Mouse (Mus musculus) embryonic facial prominence, embryonic 14.5 days (tissue): ENCODE measurements around the gene Lrig3. TPM values are rescaled to one million over a fixed set of nuclear protein-coding genes. Genes with fewer than 3 reads are reported as not detected.

Experiments used
- ATAC-seq: fragments of 200-750 bp; cut with Nextera tagmentation; 2 replicates; pipeline ENCODE4 v1.8.0; 2017; ENCODE audit warnings: low read depth, moderate number of reproducible peaks, moderate TSS enrichment
- DNase-seq: peaks from one replicate; pipeline ENCODE4 v3.0.0-alpha.2; 2015; ENCODE audit warnings: low spot score
- H3K27ac ChIP-seq: fragments of 300-500 bp; sonication (generic); replicated peaks from 2 replicates; pipeline ENCODE4 v1.5.1; 2014; ENCODE audit warnings: low read depth, mild to moderate bottlenecking, low read length, moderate library complexity
- H3K27me3 ChIP-seq: fragments of 300-500 bp; sonication (generic); replicated peaks from 2 replicates; pipeline ENCODE4 v1.6.1; 2014; ENCODE audit warnings: low read length; ENCODE audit not compliant: control insufficient read depth, insufficient read depth
- H3K36me3 ChIP-seq: fragments of 300-500 bp; sonication (generic); 2 replicates; pipeline ENCODE4 v1.6.1; 2014; ENCODE audit warnings: low read length, mixed read lengths; ENCODE audit not compliant: control insufficient read depth, insufficient read depth
- H3K4me1 ChIP-seq: fragments of 300-500 bp; sonication (generic); 2 replicates; pipeline ENCODE4 v1.6.1; 2014; ENCODE audit warnings: antibody characterized with exemption, low read length; ENCODE audit not compliant: control insufficient read depth, insufficient read depth
- H3K4me2 ChIP-seq: fragments of 300-500 bp; sonication (generic); 2 replicates; pipeline ENCODE4 v1.6.1; 2014; ENCODE audit warnings: low read depth, mild to moderate bottlenecking, low read length, moderate library complexity, mixed read lengths
- H3K4me3 ChIP-seq: fragments of 300-500 bp; sonication (generic); 2 replicates; pipeline ENCODE4 v1.5.1; 2014; ENCODE audit warnings: low read depth, mild to moderate bottlenecking, low read length
- H3K9ac ChIP-seq: fragments of 300-500 bp; sonication (generic); 2 replicates; pipeline ENCODE4 v1.6.1; 2014; ENCODE audit warnings: low read depth, mild to moderate bottlenecking, low read length, moderate library complexity, mixed read lengths
- H3K9me3 ChIP-seq: fragments of 300-500 bp; sonication (generic); 2 replicates; pipeline ENCODE4 v1.6.1; 2016; ENCODE audit warnings: low read length; ENCODE audit not compliant: control insufficient read depth
- WGBS: fragments of 180-500 bp; shearing (Covaris S2); extraction: QIAGEN DNeasy Blood & Tissue Kit; methylation state at CpG from one replicate; pipeline ENCODE4 v1.1.7; 2014; 5-methylcytosine and 5-hydroxymethylcytosine counted together
- polyA plus RNA-seq: library from polyadenylated mRNA; unstranded; fragments of >200 nt; fragmentation: Nextera tagmentation; extraction: Ambion mirVana; gene quantifications from 2 replicates; pipeline ENCODE4 v1.2.1, GENCODE M21; 2014

Lrig3 gene
- polyA plus RNA-seq, 1 experiment from 2014 or later, result 23.6 TPM

- Histone ChIP-seq H3K36me3 (peaks cover 90% of the 10 kb centered on the region), H3K27me3 (no peaks in the 10 kb centered on the region), H3K9me3 (no peaks in the 10 kb centered on the region), H3K27ac (peak overlapping the region; percentile 70), H3K4me3 (no peak overlapping the region), H3K4me2 (no peak overlapping the region), H3K9ac (no peak overlapping the region), H3K4me1 (peaks cover 11% of the 10 kb centered on the region; the same call in 1 of the 2 replicates)
- WGBS, result 48% methylated on average over 14 of the region's 14 CpGs
- ATAC-seq, result 0 out of 2 replicates have a peak, but pooled peaks have one; percentile 6
- peak; percentile 65 for DNase-seq
These were observed 36.2 kb downstream of the Lrig3 start for GRCm38 (mm10) chr10:126002081-126002755.

GRCm38 (mm10) chr10:126002818-126003506, 37.0 kb downstream of the Lrig3 start:
- no peak overlapping the region for H3K4me3 ChIP-seq
- H3K4me1 ChIP-seq, result peaks cover 11% of the 10 kb centered on the region; the same call in 1 of the 2 replicates
- peaks cover 89% of the 10 kb centered on the region for H3K36me3 ChIP-seq
- no peak overlapping the region for H3K9ac ChIP-seq
- DNase-seq, result peak; percentile 58
- peak overlapping the region; percentile 70 for H3K27ac ChIP-seq
- no peak for ATAC-seq
- WGBS, result 54% methylated on average over 18 of the region's 18 CpGs
- no peak overlapping the region; the same call in 1 of the 2 replicates for H3K4me2 ChIP-seq
- H3K27me3 ChIP-seq, result no peaks in the 10 kb centered on the region
- no peaks in the 10 kb centered on the region for H3K9me3 ChIP-seq

GRCm38 (mm10) chr10:126003857-126004256, 37.9 kb downstream of the Lrig3 start:
- H3K36me3 ChIP-seq, result peaks cover 92% of the 10 kb centered on the region
- H3K9ac ChIP-seq, result no peak overlapping the region
- no peak overlapping the region for H3K4me3 ChIP-seq
- peaks cover 11% of the 10 kb centered on the region; the same call in 1 of the 2 replicates for H3K4me1 ChIP-seq
- no peaks in the 10 kb centered on the region for H3K9me3 ChIP-seq
- DNase-seq (no peak), ATAC-seq (no peak)
- no peak overlapping the region for H3K4me2 ChIP-seq
- H3K27me3 ChIP-seq, result no peaks in the 10 kb centered on the region
- WGBS, result 97% methylated on average over 1 of the region's 1 CpGs
- no peak overlapping the region for H3K27ac ChIP-seq

- Histone ChIP-seq H3K4me1 (no peaks in the 10 kb centered on the region), H3K4me2 (no peak overlapping the region), H3K27me3 (no peaks in the 10 kb centered on the region), H3K9me3 (no peaks in the 10 kb centered on the region), H3K36me3 (peaks cover 95% of the 10 kb centered on the region), H3K9ac (no peak overlapping the region), H3K27ac (peak overlapping the region; percentile 39), H3K4me3 (no peak overlapping the region)
- 68% methylated on average over 11 of the region's 11 CpGs for WGBS
- DNase-seq (no peak), ATAC-seq (no peak)
These were observed 47.7 kb downstream of the Lrig3 start for GRCm38 (mm10) chr10:126013667-126014066.

- no peak for DNase-seq
- Histone ChIP-seq H3K4me3 (no peak overlapping the region), H3K9ac (no peak overlapping the region), H3K27ac (no peak overlapping the region), H3K36me3 (peaks cover 84% of the 10 kb centered on the region), H3K4me2 (no peak overlapping the region), H3K4me1 (no peaks in the 10 kb centered on the region), H3K27me3 (no peaks in the 10 kb centered on the region), H3K9me3 (no peaks in the 10 kb centered on the region)
- ATAC-seq, result no peak
- 93% methylated on average over 8 of the region's 8 CpGs for WGBS
These were observed 48.7 kb downstream of the Lrig3 start for GRCm38 (mm10) chr10:126014673-126015072.

GRCm38 (mm10) chr10:126015644-126016043, 49.7 kb downstream of the Lrig3 start:
- DNase-seq, result no peak
- no peak overlapping the region for H3K9ac ChIP-seq
- H3K4me3 ChIP-seq, result no peak overlapping the region
- no peaks in the 10 kb centered on the region for H3K4me1 ChIP-seq
- H3K27ac ChIP-seq, result no peak overlapping the region
- no peaks in the 10 kb centered on the region for H3K27me3 ChIP-seq
- 0 out of 2 replicates have a peak, but pooled peaks have one; percentile 17 for ATAC-seq
- 82% methylated on average over 6 of the region's 6 CpGs for WGBS
- peaks cover 75% of the 10 kb centered on the region for H3K36me3 ChIP-seq
- H3K4me2 ChIP-seq, result no peak overlapping the region
- H3K9me3 ChIP-seq, result no peaks in the 10 kb centered on the region

- DNase-seq, result no peak
These were observed 53.5 kb downstream of the Lrig3 start for GRCm38 (mm10) chr10:126019350-126019991.

GRCm38 (mm10) chr10:126028574-126029440, 62.8 kb downstream of the Lrig3 start:
- ATAC-seq (no peak; the same call in 1 of the 2 replicates), DNase-seq (peak; percentile 56)
- Histone ChIP-seq H3K27me3 (no peaks in the 10 kb centered on the region), H3K36me3 (no peaks in the 10 kb centered on the region), H3K4me1 (no peaks in the 10 kb centered on the region), H3K27ac (no peak overlapping the region), H3K9me3 (no peaks in the 10 kb centered on the region), H3K4me3 (no peak overlapping the region), H3K9ac (no peak overlapping the region), H3K4me2 (no peak overlapping the region)
- WGBS, result 28% methylated on average over 8 of the region's 8 CpGs

More at GRCm38 (mm10) chr10:126019350-126019991, 53.5 kb downstream of the Lrig3 start:
- Histone ChIP-seq H3K4me2 (no peak overlapping the region), H3K36me3 (peaks cover 36% of the 10 kb centered on the region), H3K9ac (no peak overlapping the region), H3K4me1 (no peaks in the 10 kb centered on the region), H3K27me3 (no peaks in the 10 kb centered on the region), H3K9me3 (no peaks in the 10 kb centered on the region), H3K27ac (no peak overlapping the region), H3K4me3 (no peak overlapping the region)
- 89% methylated on average over 15 of the region's 15 CpGs for WGBS
- no peak for ATAC-seq
